Mouse (Mus musculus) forebrain, postnatal 0 days (tissue): ENCODE results near the gene Gm21981. TPM values are rescaled to one million over a fixed set of nuclear protein-coding genes. Genes with fewer than 3 reads are reported as not detected.

ENCODE experiments used
- ATAC-seq: fragments of 200-750 bp; cut with Nextera tagmentation; 2 replicates; pipeline ENCODE4 v1.8.0; 2017; ENCODE audit warnings: mild to moderate bottlenecking, moderate library complexity
- DNase-seq: peaks from one replicate; pipeline ENCODE4 v3.0.0-alpha.2; 2015
- H3K27ac ChIP-seq: fragments of 300-500 bp; sonication (generic); 2 replicates; pipeline ENCODE4 v1.5.1; 2014; ENCODE audit warnings: low read depth, mild to moderate bottlenecking, antibody characterized with exemption, low read length, moderate library complexity, mixed read lengths
- H3K27me3 ChIP-seq: fragments of 300-500 bp; sonication (generic); 2 replicates; pipeline ENCODE4 v1.6.1; 2014; ENCODE audit warnings: mild to moderate bottlenecking, low read length, mixed read lengths; ENCODE audit not compliant: insufficient read depth
- H3K36me3 ChIP-seq: fragments of 300-500 bp; sonication (generic); 2 replicates; pipeline ENCODE4 v1.6.1; 2014; ENCODE audit warnings: mild to moderate bottlenecking, moderate library complexity; ENCODE audit not compliant: insufficient read depth
- H3K4me1 ChIP-seq: fragments of 300-500 bp; sonication (generic); 2 replicates; pipeline ENCODE4 v1.6.1; 2014; ENCODE audit warnings: antibody characterized with exemption; ENCODE audit not compliant: insufficient read depth
- H3K4me2 ChIP-seq: fragments of 300-500 bp; sonication (generic); 2 replicates; pipeline ENCODE4 v1.6.1; 2014; ENCODE audit warnings: low read depth, mild to moderate bottlenecking, moderate library complexity
- H3K4me3 ChIP-seq: fragments of 300-500 bp; sonication (generic); 2 replicates; pipeline ENCODE4 v1.5.1; 2014; ENCODE audit warnings: low read depth, low read length, mixed read lengths
- H3K9ac ChIP-seq: fragments of 300-500 bp; sonication (generic); 2 replicates; pipeline ENCODE4 v1.6.1; 2014; ENCODE audit warnings: mild to moderate bottlenecking
- H3K9me3 ChIP-seq: fragments of 300-500 bp; sonication (generic); 2 replicates; pipeline ENCODE4 v1.6.1; 2016; ENCODE audit warnings: low read length
- CTCF ChIP-seq: sonication (generic); IDR thresholded peaks from 2 replicates; pipeline ENCODE4 v1.5.1; 2016; ENCODE audit warnings: antibody characterized with exemption, control low read depth, low read depth
- WGBS: fragments of 180-500 bp; shearing (Covaris S2); extraction: QIAGEN DNeasy Blood & Tissue Kit; methylation state at CpG from one replicate; pipeline ENCODE4 v1.1.7; 2014; 5-methylcytosine and 5-hydroxymethylcytosine counted together
- polyA plus RNA-seq: library from polyadenylated mRNA; unstranded; fragments of >200 nt; fragmentation: Nextera tagmentation; extraction: Ambion mirVana; gene quantifications from 2 replicates; pipeline ENCODE4 v1.2.1, GENCODE M21; 2015
- total RNA-seq: library from RNA; depleted of rRNA; stranded (reverse); fragments of >200 nt; gene quantifications from 2 replicates; pipeline ENCODE4 v1.2.3, GENCODE M21; 2014

Gene Gm21981
- total and polyA plus RNA-seq, 2 experiments from 2014 or later: 0.76 to 5.2 TPM

GRCm38 (mm10) chr17:47694503-47695336 lies 465 bp upstream of the Gm21981 start, which contains the start of gene Prickle4:
TSS of gene Prickle4 (minus strand) at chr17:47694736.
- Histone ChIP-seq H3K27ac (peak within 1 kb of the TSS; percentile 82), H3K4me1 (0 out of 2 replicates have a peak, but pooled peaks cover 4% of the 10 kb centered on the region), H3K4me2 (peak within 1 kb of the TSS; percentile 77), H3K9me3 (no peaks in the 10 kb centered on the region), H3K4me3 (peak within 1 kb of the TSS; percentile 66), H3K9ac (peak within 1 kb of the TSS; percentile 92), H3K36me3 (peaks cover 6% of the 10 kb centered on the region; the same call in 1 of the 2 replicates), H3K27me3 (no peaks in the 10 kb centered on the region)
- peak; percentile 97 for DNase-seq
- TF ChIP-seq CTCF: peak; percentile 83
- peak; percentile 98 for ATAC-seq
- 3% methylated on average over 71 of the region's 82 CpGs for WGBS

GRCm38 (mm10) chr17:47693671-47694441 lies 399 bp downstream of the Gm21981 start:
- Histone ChIP-seq H3K36me3 (peaks cover 3% of the 10 kb centered on the region; the same call in 1 of the 2 replicates), H3K9me3 (no peaks in the 10 kb centered on the region), H3K4me3 (peak overlapping the region; percentile 66), H3K4me1 (0 out of 2 replicates have a peak, but pooled peaks cover 6% of the 10 kb centered on the region), H3K9ac (peak overlapping the region; percentile 92), H3K27me3 (no peaks in the 10 kb centered on the region), H3K27ac (peak overlapping the region; percentile 82; the same call in 1 of the 2 replicates), H3K4me2 (peak overlapping the region; percentile 77)
- TF ChIP-seq CTCF: no peak
- DNase-seq: no peak
- WGBS: 37% methylated on average over 13 of the region's 13 CpGs
- no peak; the same call in 1 of the 2 replicates for ATAC-seq

GRCm38 (mm10) chr17:47691650-47692049 lies 2.6 kb downstream of the Gm21981 start:
- 87% methylated on average over 3 of the region's 3 CpGs for WGBS
- ATAC-seq: no peak

GRCm38 (mm10) chr17:47689894-47690293 lies 4.4 kb downstream of the Gm21981 start:
- TF ChIP-seq CTCF: no peak
- 88% methylated on average over 8 of the region's 8 CpGs for WGBS
- H3K9ac ChIP-seq: no peak overlapping the region; the same call in 1 of the 2 replicates

More at GRCm38 (mm10) chr17:47691650-47692049, 2.6 kb downstream of the Gm21981 start:
- 0 out of 2 replicates have a peak, but pooled peaks cover 13% of the 10 kb centered on the region for H3K4me1 ChIP-seq
- H3K9ac ChIP-seq: no peak overlapping the region
- no peak overlapping the region for H3K27ac ChIP-seq
- no peak overlapping the region for H3K4me3 ChIP-seq
- H3K36me3 ChIP-seq: no peaks in the 10 kb centered on the region
- no peak for DNase-seq
- no peaks in the 10 kb centered on the region for H3K9me3 ChIP-seq
- no peaks in the 10 kb centered on the region for H3K27me3 ChIP-seq
- no peak for TF ChIP-seq CTCF
- no peak overlapping the region for H3K4me2 ChIP-seq

GRCm38 (mm10) chr17:47688608-47689575 lies 5.4 kb downstream of the Gm21981 start, which contains the start of gene Frs3:
TSS of gene Frs3 (plus strand) at chr17:47689030.
- Histone ChIP-seq H3K9me3 (no peaks in the 10 kb centered on the region), H3K9ac (peak within 1 kb of the TSS; percentile 78), H3K4me1 (0 out of 2 replicates have a peak, but pooled peaks cover 13% of the 10 kb centered on the region), H3K27me3 (no peaks in the 10 kb centered on the region), H3K36me3 (peaks cover 13% of the 10 kb centered on the region; the same call in 1 of the 2 replicates), H3K4me2 (peak within 1 kb of the TSS; percentile 91), H3K4me3 (peak within 1 kb of the TSS; percentile 63), H3K27ac (peak within 1 kb of the TSS; percentile 90)
- peak; percentile 41; the same call in 1 of the 2 replicates for TF ChIP-seq CTCF
- ATAC-seq (peak; percentile 78), DNase-seq (peak; percentile 82)
- 1% methylated on average over 54 of the region's 58 CpGs for WGBS

More at GRCm38 (mm10) chr17:47689894-47690293, 4.4 kb downstream of the Gm21981 start:
- Histone ChIP-seq H3K36me3 (peaks cover 4% of the 10 kb centered on the region; the same call in 1 of the 2 replicates), H3K4me2 (peak overlapping the region; percentile 91), H3K4me3 (peak overlapping the region; percentile 63; the same call in 1 of the 2 replicates), H3K27me3 (no peaks in the 10 kb centered on the region), H3K27ac (no peak overlapping the region), H3K4me1 (0 out of 2 replicates have a peak, but pooled peaks cover 13% of the 10 kb centered on the region), H3K9me3 (no peaks in the 10 kb centered on the region)
- DNase-seq: no peak
- no peak for ATAC-seq

- Histone ChIP-seq H3K4me3 (peak within 1 kb of the TSS; percentile 63), H3K9ac (peak within 1 kb of the TSS; percentile 78), H3K4me2 (peak within 1 kb of the TSS; percentile 91), H3K27ac (peak within 1 kb of the TSS; percentile 90), H3K4me1 (0 out of 2 replicates have a peak, but pooled peaks cover 13% of the 10 kb centered on the region), H3K9me3 (no peaks in the 10 kb centered on the region), H3K36me3 (peaks cover 16% of the 10 kb centered on the region; the same call in 1 of the 2 replicates), H3K27me3 (no peaks in the 10 kb centered on the region)
- WGBS: under 1% methylated on average over 9 of the region's 9 CpGs
- ATAC-seq: no peak
- DNase-seq: no peak
- TF ChIP-seq CTCF: no peak
Observed at GRCm38 (mm10) chr17:47688344-47688607, 6.0 kb downstream of the Gm21981 start, which contains the start of gene Tomm6. TSS of gene Tomm6 (minus strand) at chr17:47688386.
